Mouse (Mus musculus) kidney, postnatal 36 days (tissue): Measurements from ENCODE around the gene Pnmt.
A peak's percentile ranks its signal among the peaks of the same experiment; 100 is the strongest.

Experiments used
- DNase-seq, 2 experiments: peaks; one replicate each; pipeline ENCODE4 v3.0.0; 2021 to 2022; ENCODE audit warnings: mixed read lengths in 2 of 2

The Pnmt gene

DNA sequence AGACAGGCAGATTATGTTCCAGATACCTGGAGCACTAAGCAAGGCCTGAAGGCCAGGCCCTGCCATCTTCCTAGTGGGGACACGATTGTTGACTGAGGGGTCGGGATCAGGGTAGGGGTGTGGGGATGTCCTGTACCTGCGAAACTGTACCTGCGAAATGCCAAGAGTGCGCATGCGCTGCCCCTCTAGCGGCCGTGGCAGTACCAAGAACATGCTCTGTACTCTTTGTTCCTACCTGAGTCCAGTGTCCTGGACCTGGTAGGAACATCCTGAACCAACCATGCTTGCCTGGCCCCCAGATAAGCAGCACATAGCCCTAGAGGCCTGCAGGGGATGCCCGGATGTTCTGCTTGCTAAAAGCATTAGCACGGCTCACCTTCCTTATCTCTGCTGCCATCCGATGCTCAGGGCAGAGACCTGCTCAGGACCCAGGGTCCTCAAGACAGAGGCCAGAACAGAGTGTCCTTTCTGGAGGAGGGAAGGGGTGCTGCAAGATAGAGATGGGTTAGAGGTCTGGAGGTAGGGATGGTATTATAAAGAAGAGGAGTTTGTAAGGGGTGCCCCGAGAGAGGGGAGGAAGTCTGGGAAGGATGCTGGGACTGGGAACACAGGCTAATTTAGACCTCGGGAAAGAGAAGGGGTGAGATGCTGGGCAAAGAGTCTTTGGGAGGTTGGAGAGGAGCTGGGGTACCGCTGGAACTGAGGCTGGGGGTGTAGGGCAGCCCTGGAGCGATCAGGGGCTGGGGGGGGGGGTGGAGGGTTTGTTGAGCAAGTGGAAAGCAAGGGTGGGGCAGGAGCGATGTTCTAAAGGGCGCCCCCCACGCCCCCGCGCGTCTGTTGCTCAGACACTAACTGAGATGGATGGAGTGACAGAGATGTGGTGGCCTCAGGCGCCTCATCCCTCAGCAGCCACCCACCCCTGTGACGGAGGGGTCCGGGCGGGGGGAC is at the start of gene Pnmt:
Gene Pnmt, plus strand, starts transcription at position 813 of the 948 bp plus-strand sequence.
- DNase-seq, result no peak

DNA sequence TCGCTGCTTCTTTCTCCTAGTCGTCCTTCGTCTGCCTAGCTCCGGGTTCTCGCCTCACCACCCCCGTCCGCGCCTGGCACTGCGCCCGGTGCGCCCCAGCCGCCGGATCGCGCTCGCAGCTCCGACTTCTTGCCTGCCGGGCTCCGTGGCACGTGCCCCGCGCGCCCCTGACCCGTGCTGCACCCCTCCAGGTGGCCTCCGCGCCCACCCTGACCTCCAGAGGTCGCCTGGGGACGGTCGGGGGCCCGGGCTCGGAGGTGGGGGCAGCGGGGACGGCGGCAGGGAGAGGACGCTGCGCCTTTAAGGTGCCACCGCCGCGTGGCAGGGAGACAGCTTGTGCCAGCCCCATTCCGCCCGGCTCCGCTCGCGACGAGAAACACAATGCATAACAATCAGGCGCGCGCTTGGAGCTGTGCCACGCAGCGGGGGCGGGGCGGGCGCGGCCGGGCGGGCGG is 47.7 kb upstream of the Pnmt start:
- peak; percentile 62 to 77 for DNase-seq

DNA sequence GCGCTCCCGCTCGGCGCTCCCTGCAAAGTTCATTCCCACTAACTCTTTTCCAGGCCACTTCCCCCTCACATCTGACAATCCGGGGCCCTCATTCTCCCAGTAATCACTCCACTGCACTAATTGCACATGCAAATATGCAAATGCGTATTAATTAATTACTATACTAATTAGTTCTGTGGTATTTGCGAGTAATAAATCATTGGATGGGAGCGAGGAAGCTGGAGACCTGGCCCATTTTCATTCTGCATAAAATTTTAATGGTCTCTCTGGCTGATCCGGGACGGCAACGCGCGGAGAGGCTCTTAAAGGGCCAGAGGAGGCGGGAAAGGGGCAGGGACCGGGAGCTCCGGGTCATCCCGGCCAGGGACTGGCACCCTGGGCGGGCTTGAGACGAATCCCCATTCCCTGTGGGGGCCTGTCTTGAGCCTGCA is 47.2 kb upstream of the Pnmt start:
- DNase-seq, result peak; percentile 39 to 54

DNA sequence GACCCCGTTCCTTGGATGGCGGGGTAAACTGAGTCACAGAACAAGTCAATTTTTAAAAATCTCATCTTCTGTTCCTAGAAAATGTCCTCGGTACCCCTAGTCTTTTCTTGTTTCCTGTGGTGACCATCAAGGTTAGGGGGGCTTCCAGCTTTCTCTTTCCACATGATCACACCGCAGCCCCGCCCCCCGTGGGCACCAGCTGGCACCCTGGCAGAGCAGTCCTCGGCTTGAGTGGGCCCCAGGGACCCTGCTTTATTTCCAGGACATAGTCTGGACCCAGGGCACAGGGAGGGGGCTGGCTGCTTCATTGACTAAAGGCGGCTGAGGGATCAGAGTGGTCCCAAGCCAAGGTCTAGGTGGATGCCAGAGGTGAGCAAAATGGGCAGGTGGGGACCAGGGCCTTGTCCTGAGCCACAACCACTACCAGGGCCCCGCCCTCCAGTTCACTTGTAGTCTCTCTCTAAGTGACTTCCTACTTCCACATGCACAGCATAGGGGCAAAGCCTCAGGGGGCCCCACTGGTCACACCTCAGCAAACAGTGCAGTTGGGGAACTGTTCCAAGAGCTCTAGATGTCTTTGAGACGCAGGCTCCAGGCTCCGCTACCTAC is 46.5 kb upstream of the Pnmt start:
- no peak for DNase-seq

DNA sequence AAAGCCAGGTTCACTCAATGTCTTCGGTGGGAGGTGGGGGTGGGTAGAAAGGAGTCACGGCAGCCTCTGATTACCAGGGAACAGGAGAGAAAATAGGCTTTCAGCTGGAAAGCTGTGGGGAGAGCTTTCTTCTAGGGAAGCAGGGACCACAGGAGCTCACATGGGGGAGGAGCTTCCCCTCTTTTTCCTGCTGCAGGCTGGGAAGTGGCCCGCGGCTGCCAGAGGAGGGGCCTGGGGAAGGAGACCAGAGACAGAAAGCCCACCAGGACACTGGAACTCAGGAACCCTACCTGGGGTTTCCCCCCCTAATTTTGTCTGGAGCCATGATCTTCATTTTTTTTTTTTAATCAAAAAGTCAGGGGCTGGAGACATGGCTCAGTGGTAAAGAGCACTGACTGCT is 45.7 kb upstream of the Pnmt start:
- no peak for DNase-seq

DNA sequence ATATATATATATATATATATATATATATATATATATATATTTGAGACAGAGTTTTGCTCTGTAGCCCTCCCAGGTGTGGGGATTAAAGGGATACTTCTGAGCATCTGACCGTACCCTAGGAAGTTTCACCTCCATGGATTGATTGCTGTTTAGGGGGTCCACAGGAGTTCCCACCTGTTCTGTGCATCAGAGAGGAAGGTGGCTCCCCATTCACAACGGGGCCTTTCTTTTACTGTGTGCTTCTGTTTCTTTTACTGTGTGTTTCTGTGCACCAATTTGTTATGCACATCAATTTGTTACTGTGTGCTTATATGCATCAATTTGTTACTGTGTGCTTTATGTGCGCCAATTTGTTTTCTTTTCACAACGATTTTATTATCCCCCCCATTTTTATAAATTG is 45.1 kb upstream of the Pnmt start:
- no peak for DNase-seq

DNA sequence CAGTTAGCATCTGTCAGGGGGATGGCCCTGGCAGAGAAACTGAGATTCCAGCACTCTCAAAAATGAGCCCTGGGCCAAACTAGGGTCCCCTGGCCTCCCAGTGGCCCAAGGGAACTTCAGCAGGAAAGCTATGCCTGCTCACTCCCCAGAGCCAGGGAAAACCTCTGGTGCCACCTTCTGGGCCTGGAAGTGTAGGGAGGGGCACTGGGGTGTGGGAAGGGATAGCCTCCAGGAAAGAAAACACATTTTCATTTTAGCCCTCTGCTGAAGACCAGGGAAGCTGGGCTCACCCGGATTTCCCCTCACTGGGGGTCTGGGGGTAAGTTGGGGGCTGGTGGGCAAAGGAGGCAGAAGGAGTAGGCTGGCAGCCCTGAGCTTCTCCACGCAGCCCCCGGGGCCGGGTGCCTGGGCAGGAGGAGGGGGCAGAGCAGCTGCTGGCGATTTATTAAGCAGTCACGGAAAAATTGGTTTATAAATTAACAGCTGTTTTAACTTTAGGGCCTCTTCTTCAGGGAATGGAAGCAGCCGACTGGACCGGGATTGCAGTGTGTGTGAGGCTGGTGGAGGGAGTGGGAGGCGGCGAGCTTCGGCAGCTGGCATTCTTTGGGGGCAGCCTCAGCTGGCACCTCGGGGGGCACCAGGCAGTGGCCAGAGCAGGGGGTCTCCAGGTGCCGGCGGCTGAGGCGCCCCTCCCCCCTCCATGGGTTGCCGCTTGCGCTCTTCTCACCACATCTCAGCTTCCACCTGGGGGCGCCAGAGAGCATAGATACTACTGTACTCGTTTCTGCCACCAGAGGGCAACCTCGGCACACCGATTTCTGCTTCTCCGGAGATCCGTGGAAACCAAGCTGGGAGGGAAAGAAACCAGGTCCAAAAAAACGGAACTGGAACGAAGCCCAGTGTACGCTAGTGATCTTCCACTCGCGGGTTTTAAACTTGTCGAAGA is 44.0 kb upstream of the Pnmt start:
- peak; percentile 90 to 97 for DNase-seq

DNA sequence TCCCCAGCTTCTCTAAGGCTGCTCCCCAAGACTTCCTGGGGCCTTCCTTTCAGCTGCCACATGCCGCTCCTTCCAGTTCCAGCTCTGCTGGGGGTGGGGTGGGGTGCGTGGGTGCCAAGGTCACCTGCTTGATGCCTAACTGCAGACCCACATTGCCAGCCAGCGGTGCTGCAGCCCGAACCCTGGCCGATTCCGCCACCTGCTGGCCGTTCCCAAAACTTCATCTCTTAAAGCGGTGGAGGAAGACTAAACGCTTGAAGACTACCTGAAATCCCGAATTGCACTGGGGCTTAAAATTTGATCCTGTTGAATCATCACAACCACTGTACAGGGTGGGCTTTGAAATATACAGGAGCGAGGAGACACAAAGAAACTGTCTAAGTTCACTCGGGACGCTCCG is 41.0 kb upstream of the Pnmt start:
- DNase-seq, result peak; percentile 84 to 93

DNA sequence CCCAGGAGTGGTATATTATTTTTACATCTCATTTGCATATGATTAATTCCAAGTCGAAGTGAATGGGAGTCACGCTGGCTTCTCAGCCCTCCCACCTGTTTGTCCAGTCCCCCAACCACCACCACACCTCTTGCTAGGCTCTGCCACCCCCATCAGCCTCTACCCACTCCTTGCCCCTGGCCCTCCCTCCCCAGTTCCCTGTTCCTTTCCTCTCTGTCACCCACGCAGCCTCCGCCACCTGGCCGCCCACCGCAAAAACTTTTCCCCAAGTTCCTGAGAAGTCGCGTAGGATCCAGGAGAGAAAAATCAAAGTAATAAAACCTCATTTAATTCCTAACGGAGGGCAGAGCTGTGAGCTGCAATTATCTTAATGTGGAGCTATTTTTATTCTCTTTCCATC is 40.1 kb upstream of the Pnmt start:
- DNase-seq, result peak in 1 of 2 experiments; percentile 26

DNA sequence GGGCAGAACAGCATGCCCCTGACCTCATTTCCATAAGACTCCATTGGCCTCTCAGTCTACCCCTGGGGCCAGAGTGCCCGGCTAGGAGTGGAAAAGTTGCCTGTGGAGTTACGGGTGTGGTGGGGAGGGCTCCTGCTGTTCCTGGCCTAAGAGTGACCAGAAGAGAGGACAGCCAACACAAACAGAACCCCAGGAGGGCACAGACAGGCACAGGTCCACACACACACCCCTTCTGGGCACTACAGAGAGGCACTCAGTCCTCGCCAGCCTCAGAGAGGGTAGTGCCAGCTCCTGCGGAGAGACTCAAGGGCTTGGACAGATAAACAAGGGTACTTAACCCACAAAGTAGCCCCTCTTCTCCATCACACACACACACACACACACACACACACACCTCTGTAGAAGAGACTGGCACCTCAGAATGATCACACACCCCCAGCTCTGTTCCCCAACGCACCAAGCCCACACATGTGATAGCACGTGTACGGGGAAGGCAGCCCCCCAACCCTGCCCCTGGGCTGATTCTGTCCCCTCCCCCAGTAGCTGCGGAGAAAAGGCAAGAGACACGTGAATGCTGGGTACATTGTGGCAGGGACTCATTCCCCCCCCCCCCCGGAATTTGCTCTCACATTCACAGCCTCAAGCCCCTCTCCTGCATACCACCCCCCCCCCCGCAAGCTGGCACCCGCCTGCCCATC is 38.7 kb upstream of the Pnmt start:
- DNase-seq, result peak; percentile 50 to 64

DNA sequence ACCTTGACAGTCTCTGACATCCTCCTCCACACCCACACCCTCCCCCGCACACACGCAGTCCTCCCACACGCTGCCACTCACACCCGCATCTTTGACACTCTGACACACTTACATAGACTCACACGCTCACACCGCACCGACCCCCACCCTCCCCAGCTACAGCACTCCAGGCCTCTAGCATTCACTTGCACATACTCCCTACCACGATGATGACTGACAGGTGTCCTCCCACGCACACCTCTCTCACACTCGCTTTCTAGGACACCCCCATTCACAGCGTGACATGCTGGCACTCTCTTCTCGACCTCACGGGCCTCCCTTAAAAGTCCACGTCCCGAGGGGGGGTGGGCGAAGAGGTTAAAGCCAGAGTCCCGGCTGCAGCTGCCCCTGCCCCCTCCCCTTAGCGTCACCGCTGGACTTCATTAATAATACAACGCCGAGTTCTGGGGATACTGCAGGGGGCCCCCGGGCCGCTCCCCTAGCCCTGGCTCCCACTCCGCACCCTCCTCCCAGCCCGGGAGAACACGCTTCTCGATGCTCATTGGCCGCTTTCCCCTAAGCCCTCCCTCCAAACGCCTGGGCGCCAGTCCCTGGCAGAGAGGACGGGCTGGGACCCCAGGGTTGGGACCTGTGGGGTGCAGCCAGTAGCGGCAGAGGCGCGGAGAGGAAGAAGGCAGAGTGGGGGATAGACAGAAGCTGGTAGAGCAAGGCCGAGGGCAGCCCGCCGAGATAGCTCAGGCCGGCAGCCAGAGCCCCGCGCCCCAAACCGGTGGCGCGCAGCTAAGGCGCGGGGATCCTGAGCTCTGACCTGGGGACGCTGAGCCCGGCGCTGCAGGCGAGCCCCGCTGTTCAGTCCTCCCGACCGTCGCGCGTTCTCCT is 37.9 kb upstream of the Pnmt start, which contains the start of gene Ppp1r1b:
Gene Ppp1r1b, plus strand, starts transcription at position 322 of the 879 bp plus-strand sequence.
- DNase-seq, result peak; percentile 61 to 72

DNA sequence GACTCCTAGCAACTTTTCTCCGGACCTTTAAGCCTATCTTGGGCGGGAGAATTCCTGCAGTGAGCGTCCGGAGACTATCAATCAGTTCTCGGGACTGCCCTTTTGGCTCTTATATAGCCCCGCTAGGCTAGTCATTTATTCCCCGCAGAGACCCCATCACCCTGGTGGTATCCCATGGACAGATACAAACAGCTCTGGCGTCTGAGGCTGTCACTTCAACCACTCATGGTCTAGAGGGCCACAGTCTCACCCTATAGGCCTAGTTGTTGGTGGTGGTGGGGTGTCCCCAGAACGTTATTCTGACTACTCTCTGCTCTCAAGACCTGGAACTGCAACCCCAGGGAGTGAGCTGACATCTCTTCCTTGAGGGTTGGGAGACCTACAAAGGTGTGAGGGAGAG is 36.9 kb upstream of the Pnmt start:
- DNase-seq, result no peak

DNA sequence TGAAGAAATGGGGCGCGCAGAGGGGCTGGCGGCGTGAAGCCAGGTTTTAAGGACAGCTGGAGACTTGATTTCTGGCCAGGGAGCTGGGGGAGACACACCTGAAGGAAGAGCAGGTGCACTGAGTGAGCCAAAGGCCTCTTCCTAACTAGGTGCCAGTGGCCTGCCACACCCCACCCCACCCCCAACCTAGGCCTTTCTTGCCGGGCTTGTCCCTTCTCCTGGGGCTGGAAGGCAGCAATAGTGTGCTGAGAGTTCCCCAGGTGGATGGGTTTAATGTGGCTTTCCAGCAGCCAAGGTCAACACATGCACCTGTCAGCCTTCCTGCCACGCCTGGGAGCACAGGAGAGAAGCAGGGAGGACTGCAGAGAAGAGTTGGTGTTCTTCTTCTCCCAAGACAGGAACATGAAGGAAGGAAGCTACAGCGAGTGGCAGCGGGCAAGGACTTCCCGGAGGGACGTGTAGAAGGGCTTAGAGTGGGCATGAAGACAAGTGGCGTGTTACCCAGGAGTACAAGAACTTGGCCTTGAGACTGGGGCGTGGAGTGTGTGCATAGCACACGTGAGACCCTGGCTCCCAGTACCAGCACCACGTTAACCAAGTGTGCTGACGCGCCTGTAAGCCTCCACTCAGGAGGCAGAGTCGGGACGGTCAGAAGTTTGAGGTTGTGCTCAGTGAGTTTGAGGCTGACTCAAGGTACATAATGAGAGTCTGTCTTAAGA is 33.8 kb upstream of the Pnmt start:
- DNase-seq, result no peak

DNA sequence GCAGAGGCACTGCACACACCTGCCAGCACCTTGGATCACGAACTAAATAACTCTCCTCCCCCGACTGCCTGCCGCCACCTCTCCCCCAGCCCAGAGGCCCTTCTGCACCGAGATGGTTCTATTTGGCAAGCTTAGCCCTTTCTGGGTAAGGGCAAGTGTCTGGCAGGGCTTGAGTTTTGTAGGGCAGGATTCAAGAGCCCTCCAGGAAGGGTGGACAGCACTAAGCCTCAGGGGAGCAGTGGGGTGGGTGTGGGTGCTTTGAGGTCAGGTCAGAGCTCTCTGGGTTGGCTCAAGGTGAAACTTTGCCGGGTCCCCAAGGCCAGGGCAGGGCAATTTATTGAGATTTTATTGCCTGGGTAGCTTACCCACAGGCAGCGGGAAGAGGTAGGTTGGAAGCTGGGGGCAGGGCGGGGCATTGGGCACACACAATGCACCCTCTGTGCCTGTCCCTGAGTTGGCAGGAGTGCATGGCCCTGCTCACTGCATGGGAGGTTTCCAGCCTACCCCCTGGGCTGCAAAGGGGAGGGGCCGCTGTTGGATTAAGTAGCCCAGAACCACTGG is 32.5 kb upstream of the Pnmt start:
- DNase-seq, result peak; percentile 59 to 75

DNA sequence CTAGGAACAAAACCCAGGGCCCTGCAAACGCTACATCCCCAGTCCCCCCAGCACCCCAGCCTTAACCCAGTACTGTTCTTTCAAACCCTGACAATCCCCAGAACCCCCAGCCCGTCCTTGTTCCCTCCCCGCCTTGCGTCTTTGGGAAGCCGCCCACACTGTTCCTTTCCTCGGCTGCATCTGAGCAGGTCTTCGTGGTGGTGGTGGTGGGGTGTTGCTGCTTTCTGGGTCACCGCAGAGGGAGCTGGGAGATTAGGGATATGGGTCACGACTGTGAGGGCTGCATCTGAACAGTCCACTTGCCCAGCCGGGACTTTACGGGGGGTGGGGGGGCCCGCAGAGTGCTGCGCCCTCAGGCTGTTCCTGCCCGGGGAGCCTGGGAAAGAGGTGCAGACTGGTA is 31.8 kb upstream of the Pnmt start:
- no peak for DNase-seq

DNA sequence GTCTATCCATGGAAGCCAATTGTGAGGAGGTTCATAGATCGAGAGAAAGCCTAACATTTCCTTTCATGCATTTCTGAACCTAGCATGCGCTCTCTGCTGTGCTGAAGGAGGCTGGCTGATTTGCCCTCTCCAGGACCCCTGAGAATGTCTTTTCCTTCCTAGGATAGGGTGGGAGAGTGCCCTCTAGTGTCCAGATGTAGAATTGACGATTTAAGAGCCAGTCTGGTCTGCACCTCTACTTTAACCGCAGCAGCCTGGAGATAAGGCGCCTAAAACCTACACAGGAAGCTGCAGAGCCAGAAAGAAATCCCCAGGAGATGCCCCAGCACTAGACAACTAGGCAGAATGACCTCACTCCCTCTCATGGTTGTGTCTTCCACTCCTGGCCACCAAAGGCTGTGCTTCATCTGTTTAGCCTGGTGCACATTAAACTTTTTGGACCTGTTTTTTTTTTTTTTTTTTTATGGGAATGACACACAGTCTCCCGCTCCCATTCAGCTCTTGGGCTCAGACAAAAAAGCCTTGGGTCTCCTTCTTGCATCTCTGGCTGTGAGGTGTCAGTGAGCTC is 30.4 kb upstream of the Pnmt start:
- peak; percentile 60 to 68 for DNase-seq

DNA sequence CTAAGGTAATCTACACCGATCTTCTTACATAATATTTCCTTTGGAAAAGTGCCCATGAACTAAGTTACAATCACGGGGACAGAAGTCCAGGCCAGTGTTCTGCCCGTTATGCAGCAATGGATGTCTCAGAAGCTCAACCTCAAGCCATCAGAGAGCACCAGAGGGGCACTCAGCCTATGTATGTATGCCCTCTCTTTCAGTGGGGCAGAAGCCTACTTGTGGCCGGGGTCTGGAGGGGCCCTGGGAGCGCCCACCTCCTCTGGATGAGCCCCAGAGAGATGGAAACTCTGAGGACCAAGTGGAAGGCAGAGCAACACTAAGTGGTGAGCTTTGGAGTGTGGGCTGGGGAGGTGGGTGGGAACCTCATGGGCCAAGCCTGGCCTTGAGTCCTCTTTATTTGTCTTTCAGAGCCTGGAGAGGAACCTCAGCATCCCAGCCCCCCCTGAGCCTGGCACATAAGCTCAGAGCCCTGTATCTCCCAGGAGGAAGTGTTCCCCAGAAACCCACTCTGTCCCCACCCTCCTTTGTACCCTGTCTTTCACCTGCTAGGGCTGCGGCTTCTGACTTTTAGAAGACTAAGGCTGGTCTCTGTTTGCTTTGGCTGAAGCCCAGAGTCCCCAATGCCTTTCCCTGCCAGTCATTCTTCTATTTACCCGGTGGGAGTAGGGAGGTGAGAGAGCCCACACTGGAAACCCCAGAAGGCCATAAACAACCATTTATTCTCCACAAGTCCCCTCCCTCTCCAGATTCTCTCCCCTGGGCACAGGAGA is 29.4 kb upstream of the Pnmt start:
- DNase-seq, result no peak

DNA sequence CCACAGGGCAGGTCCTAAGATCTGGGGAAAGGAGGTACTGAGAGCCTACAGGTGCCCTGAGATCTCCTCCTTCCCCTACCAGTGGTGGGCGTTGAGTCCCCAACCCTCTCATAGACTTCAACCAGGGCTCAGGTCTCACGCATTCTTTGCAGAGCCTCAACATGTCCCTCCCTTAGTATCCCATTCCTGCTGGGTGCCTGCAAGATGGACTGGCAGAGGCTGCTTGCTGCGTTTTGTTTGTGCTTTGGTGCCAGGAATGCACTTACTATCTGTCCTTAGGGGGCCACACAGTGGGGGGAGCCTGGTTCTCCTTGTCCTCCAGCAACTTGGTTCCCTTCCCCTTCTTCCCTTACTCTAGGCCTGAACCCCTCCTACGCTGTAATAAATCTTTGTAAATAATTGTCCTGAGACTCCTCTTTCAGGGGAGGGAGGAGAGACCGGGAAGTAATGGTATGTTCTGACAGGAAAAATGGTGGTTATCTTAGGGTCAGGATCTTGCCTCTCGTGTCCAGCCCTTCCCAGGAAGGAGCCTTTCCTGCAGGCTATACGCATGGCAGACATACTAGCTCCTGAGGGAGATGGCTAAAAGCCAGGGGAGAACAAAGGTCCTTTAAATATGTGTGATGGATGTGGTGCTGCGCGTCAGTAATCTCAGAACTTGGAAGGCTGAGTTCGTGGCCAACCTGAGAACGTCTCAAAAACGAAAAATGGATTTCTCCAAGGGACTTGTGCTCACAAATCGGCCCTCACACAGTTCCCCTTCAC is 28.7 kb upstream of the Pnmt start:
- DNase-seq, result peak in 1 of 2 experiments; percentile 51
